Mouse (Mus musculus) frontal cortex, postnatal 25 days (tissue): Measurements from ENCODE around the gene Rps25.
"Not testable (repeated sequence)": the region's sequence is repeated elsewhere in the genome, so short reads cannot be mapped to it uniquely, and the experiment has no call there.

Source experiments
- DNase-seq, 2 experiments: peaks; one replicate each; pipeline ENCODE4 v3.0.0; 2022; ENCODE audit warnings: low spot score in 2 of 2

The Rps25 gene

DNA sequence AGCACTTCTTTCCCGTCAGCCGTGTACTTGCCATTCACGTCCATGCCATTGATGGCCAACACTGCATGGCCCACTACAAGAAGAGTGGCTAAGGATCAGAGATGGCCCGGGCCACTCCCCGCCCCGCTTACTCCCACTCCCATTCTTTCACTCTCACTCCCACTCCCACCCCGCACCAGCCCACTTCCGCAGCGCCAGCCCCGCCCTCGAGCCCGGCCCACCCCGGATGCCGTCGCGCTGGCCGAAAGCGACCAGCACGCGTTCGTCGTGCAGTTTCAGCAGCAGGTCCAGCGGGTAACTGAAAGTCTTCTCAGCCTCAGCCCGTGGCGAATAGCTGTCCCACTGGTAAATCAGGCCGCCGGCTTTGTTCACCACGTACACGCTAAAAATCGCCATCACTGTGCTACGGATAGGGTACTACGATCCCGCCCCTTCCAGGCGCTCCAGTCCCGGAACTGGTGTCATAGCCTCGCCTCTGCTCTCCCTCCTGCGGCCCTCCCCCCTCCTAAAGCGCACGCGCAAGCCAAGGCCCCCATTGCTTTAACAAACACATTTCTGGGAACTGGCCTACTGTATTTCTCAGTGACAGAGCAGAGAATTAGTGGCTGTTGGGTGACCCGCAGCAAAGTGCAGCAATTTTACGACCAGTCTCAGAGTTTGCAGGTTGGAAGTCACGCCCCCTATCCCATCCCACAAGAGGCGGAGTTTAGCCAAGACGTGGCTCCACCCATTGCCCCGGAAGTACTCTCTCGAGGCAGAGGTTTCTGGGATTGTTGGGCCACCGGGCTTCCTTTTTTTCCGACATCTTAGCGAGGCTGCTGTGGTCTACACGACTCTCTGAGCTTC, at the start of gene Rps25, which contains the start of gene Trappc4:
TSS of gene Rps25 (plus strand) at position 234 of the 846 bp plus-strand sequence.
TSS of gene Trappc4 (minus strand) at position 695 of the 846 bp plus-strand sequence.
- DNase-seq, result peak; percentile 78 to 83

DNA sequence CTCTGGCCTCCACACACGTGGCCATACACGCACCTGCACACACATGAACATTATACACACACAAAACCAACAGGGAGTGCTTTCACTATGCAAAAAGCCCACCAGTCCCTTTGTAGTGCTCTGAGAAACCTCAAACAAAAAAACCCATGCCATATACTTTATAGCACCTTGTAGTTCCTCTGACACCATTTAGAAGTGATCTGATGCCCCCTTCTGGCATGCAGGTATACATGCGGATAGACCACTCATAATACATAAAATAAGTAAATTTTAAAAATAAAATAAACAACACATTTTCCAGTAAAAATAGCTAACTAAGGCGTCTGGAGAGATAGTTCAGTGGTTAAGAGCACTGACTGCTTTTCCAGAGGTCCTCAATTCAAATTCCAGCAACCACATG, 49.7 kb upstream of the Rps25 start:
- no peak for DNase-seq

DNA sequence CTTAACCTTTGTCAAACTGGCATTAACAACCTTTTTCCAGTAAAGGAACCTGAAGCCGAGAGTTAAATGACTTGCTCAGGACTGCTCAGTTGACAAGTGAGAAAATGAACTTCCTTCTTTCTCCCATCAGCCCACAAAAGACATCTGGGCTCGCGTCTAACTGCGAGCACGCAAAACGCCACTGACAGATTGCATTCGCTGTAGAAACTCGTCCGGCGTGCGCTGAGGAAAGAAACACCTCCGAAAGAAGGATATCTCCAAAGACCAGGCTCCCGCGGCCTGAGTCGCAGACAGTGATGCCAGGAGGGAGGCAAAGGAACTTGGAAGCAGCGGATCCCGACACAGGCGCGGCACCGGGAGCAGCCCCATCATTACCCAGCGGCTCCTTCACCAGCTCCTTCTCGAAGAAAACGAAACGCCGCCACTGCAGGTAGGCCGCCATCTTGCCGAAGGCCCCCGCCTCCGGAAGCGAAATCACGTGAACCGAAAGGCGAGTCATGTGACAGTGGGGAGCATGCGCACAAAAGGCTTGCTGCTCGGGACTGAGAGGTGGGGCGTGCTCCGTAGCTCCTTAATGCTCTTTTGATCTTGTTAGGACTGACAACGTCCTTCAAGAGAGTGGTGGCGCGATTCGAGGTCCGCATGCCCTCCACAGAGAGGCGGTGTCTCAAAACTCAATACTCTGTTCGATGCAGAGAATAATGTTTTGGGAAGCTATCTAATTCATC, 45.6 kb upstream of the Rps25 start, which contains the start of gene Vps11:
TSS of gene Vps11 (minus strand) at position 481 of the 728 bp plus-strand sequence.
- DNase-seq, result peak; percentile 88 to 90

DNA sequence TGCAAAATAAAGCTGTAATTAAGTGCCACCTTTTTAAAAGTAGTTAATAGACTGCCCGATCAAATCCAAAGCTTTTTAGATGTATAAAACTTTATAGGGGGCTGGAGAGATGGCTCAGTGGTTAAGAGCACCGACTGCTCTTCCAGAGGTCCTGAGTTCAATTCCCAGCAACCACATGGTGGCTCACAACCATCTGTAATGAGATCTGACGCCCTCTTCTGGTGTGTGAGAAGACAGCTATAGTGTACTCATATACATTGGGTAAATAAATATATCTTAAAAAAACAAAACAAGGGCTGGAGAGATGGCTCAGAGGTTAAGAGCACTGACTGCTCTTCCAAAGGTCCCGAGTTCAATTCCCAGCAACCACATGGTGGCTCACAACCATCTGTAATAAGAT, 45.0 kb upstream of the Rps25 start:
- not testable (repeated sequence) for DNase-seq

DNA sequence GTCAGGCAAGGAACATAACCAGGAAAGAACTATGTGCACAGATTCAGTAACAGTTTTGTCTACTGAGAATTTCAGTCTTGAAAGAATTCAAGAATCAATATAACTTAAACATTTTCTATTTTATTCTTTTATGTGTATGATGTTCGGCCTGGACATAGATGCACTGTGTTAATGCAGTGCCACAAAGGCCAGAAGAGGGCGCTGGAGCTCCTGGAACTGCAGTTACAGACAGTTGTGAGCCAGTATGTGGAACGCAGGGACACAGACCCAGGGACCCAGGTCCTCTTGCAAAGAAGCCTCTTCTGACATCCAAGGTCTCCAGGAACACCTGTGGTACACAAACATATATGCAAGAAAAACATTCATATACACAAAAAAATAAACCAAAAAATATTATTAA, 42.5 kb upstream of the Rps25 start:
- no peak for DNase-seq

DNA sequence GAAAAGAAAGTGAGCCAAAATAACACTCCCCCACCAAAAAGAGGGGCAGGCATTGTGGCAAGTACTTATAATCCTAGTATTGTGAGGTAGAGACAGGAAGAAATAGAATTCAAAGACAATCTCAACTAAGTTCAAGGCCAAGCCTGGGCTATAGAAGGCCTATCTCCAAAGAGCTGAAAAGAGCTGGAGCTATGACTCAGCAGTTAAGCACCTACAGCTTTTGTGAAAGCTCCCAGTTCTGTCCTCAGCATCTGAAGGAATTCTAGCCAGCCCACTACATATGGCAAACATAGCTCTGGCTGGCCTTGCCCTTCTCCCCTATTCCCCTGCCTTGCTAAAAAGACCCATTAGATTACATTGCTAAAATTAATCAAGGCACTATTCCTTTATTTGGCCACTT, 33.6 kb upstream of the Rps25 start:
- DNase-seq, result no peak

DNA sequence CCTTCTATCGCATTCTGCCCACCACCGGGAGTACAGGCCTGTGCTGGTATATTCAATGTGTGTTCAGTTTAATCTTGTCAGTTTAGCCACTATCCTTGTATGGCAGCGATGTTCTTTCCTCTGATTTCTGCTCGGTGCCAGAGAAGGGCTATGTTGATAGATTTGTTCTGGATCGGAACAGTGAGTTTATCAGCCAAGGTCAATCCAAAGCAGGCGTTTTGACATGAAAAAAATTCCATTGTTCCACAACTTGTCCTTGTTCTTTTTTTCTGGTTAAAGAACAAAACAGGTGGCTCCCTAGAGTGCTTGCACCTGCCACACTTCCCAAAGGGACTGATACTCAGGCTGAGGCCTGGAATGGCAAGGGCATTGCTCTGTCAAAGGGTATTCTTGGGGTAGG, 30.8 kb upstream of the Rps25 start:
- DNase-seq, result no peak

DNA sequence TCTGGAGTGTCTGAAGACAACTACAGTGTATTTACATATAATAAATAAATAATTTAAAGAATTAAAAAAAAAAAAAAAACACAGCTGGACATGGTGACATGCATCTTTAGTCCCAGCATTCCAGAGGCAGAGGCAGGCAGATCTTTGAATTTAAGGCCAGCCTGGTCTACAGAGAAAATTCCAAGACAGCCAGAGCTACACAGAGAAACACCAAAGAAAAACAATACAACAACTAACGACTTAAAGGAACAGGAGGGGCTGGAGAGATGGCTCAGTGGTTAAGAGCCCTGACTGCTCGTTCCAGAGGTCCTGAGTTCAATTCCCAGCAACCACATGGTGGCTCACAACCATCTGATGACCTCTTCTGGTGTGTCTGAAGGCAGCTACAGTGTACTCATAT, 29.6 kb upstream of the Rps25 start:
- not testable (repeated sequence) for DNase-seq

DNA sequence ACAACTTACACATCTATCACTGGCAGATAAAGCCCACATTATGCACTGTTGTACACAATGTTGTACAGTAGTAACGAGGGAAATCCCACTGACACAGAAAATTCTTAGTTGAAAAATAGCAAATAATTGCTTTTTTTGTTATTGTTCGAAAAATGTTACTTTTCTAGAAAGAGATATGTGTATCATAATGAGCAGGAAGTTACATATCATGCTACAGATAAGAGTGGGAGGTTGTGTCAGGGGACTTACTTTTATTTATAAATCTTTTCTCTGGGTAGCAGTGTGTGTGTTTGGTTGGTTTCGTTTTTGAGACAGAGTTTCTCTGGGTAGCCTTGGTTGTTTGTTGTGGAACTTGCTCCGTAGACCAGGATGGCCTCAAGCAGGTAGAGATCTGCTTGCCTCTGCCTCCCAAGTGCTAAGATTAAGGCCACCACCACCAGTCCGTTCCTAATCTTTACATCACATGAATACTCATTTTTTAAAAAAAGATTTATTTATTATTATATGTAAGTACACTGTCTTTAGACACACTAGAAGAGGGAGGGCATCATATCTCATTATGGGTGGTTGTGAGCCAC, 28.7 kb upstream of the Rps25 start:
- DNase-seq, result no peak

DNA sequence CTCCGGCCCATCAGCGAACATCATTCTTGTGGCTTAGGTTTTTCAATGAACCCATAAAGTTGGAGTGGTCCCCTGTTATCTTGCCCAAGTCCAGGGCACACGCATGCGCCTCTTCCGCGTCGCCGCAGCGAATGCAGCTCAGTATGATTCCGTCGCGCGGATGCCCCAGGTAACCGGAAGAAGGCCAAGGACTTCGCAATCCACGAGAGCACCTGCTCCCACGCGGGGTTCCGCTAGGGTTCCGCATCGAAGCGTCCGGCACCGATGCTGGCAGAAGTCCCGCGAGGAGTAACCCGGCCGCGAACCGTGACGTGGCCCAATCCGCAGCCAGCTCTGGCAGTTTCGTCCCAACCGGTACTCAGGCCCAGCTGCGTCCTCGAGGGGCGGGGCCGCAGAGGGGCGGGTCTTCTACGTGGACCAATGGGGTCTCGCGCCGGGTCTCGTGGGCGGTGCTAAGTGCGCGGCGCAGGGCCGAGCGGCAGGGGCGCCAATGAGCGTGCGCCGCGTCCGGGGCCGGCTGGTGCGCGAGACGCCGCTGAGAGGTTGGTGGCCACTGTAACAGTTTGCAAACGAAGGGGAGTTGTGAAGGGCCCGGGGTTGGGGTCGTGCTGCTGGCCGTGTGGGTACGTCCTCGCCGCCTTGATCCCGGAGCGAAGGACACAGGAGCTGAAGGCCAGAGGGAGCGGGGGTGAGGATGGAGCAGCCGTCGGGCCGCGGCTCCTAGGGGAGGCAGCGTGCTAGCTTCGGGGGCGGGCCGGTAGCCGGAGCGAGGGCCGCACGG, 27.7 kb upstream of the Rps25 start, which contains the start of gene Hyou1:
TSS of gene Hyou1 (plus strand) at position 437 of the 781 bp plus-strand sequence.
- DNase-seq, result peak; percentile 97 to 99

DNA sequence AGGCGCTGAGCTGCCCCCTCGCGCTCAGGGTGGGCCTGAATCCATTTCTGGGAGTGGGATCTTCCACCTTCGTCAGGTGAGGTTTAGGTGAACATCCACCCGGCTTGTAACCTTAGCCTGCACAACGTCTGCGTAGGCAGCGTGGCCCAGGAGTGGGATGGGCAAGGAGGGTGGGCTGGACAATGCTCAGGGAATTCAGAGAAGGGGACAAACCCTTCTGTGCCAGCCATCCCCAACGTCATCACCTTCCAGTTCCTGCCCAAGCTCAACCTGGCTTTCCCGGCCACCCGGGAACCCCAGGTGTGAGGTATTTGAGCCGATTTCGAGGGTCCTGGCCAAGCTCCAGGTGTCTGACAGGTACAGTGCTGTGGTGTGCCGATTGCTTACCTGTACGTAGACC, 27.1 kb upstream of the Rps25 start:
- DNase-seq, result no peak

DNA sequence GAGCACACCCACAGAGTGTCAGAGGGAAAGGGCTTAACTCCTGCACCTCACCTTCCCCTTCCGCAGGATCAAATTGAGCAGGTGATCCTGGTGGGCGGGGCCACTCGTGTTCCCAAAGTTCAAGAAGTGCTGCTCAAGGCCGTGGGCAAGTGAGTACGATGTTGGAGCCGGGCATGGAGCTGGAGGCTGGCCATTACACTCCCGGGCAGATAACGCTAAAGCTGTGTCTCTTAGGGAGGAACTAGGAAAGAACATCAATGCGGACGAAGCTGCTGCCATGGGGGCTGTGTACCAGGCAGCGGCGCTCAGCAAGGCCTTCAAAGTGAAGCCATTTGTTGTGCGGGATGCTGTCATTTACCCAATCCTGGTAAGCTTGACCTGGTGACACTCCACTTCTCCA, 22.3 kb upstream of the Rps25 start:
- DNase-seq, result no peak

DNA sequence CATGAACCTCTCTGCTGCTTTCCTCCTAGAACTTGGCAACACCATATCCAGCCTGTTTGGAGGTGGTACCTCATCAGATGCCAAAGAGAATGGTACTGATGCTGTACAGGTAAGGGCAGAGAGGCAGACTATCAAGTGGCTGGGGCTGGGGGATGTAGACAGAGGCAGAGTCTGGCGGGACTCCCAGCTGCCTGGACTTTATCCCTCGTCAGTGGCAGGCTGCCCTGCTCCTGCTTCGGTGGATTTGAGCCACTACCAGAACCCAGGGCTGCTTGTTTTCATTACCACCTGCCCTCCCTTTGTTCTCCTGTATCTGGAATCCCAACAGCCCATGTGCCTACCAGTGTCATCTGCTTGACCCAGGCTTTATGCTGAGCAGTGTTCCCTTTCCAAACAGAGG, 19.7 kb upstream of the Rps25 start:
- no peak for DNase-seq

DNA sequence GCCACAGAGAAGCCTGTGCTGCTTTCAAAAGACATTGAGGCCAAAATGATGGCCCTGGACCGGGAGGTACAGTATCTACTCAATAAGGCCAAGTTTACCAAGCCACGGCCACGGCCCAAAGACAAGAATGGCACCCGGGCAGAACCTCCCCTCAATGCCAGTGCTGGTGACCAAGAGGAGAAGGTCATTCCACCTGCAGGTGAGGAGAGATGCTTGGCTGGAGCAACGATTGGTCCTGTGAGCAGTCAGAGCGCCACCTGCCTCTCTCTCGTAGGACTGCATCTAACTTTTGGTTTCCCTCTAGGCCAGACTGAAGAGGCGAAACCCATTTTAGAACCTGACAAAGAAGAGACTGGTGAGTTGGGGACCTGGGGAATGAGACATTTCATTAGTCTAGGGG, 17.7 kb upstream of the Rps25 start:
- DNase-seq, result no peak

DNA sequence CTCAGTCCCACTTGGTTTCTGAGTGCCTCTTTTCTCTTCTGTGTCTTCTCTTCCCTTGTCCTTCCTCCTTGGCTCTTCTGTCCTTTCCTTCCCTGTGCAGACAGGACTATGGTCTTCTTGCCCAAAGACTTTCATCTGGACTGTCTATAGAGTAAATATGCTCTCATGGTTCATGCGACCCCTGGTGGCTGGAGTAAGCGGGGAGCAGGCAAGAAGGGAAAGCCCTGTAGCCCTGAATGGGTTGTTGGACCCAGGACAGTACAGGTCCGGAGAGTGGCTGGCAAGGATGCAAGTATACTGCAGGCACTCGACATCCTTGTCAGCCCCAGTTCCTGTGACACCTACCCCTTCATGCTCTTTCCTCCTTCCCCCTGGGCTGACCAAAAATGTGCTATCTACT, 15.5 kb upstream of the Rps25 start:
- DNase-seq, result peak; percentile 47 to 55

DNA sequence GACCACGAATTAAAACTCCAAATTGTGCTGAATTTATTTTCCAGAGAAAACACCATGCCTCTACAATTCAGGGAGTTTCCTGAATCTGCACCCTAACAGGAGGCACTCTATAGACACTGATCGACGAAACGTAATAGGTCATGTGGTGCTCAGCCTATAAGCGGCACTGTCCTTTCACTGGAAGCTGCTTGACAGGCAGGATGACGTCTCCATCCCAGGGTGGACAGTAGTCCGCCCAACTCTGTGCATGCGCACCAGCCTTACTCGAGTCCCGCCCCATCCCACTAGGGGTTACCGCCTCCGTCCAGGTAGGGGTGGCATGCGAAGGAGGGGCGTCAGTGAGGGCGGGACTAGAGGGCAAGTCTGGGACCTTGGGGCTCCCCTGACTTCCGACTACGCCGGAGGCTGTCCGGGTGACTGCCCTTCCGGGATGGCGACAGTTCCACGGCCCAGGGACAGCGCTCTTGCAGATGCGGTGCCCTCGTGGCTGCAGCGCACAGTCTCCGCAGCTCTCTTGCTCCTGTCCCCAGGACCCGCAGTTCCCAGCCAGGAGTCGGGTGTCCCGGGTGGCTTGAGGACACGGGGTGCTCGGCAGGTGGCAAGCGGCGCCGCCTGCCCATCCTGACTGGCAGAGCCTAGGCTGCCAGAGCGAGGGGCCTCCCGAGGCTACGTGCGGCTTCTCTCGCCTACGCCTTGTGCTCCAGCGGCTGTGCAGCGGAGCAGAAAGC, 10.1 kb upstream of the Rps25 start, which contains the start of gene Slc37a4:
TSS of gene Slc37a4 (plus strand) at position 169 of the 728 bp plus-strand sequence.
- DNase-seq, result peak; percentile 72 to 84

DNA sequence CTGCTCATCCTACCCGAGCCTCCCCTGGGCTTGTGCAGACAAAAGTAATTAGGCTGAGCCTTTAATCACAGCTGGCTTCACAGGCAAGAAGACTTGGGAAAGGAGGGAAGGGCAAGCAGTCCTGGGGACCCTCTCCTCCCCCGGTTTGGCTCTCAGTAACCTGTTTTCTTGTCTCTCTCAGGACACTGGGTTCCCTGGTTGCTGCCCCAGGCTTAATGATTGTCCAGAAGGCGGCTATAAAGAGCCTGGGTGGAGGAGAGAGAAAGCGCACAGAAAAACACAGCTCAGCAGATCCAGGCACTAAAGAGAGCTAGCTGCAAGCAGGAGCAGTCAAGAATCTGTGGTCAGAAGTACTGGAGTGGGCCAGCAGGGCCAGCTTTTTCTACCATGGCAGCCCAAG, 8.9 kb upstream of the Rps25 start:
- DNase-seq, result no peak

DNA sequence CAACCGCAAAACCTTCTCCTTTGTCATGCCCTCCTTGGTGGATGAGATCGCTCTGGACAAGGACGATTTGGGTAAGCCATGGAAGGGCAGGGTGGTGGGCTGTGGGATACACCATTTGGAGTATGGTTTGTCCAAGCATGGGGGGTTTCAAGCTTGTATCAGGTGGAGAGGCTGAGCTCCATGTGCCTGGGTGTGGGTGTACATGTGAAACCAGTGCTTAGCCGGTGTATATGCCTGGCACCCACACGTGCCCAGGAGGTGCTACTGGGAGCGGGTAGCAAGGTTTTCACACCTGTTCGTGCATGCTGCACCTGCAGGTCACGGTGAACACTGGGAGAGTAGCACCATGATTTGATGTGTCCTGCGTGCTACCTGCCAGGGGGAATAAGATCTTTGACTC, 8.4 kb upstream of the Rps25 start:
- DNase-seq, result no peak

DNA sequence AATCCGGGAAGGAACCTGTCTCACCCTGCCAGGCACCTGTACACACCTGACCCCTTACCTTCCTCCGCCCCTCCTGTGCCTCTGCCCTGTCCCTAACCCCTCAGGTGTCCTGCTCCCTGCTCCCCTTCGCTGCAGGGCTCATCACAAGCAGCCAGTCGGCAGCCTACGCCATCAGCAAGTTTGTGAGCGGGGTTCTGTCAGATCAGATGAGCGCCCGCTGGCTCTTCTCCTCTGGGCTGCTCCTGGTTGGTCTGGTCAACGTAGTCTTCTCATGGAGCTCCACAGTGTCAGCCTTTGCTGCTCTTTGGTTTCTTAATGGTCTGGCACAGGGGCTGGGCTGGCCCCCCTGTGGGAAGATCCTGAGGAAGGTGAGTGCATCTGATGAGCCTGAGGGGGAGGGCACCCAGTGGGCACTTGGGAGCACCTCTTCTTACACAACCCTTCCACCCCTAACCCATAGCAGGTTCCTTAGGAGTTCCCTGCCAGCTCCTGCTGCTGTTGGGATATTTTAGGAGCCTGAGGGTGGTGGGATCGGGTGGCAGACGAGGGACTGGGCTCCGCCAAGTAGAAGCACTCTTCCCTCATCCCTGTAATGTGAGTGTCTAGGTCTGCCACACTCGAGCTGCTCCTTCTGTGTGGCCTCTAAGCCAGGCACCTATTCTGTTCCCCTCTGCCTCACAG, 7.7 kb upstream of the Rps25 start:
- DNase-seq, result no peak

DNA sequence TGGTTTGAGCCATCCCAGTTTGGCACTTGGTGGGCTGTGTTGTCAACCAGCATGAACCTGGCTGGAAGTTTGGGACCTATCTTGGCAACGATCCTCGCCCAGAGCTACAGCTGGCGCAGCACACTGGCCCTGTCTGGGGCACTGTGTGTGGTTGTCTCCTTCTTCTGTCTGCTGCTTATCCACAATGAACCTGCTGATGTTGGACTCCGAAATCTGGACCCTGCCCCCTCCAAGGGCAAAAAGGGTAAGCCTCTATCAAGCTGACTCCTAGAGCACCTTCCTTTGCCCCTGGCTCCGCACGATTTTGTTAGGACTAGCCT, 7.2 kb upstream of the Rps25 start:
- no peak for DNase-seq

DNA sequence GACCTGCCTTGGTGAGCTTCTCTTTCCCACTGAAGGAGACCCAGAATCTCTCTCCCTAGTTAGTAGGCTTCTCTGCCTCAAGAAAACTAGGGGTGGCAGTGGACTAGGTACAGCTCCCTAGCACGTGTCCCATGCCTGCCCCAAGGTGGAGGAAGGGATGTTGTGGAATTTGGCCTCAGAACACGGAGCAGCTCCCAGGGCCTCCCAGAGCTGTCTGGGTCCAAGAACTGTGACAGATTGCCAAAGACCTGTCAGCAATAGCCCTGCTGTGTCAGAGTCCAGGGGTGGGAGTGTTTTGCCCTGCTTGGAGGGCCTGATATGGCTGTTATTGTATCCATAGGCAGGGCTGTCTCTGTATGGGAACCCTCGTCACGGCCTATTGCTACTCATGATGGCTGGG, 5.9 kb upstream of the Rps25 start:
- DNase-seq, result no peak
